Mouse (Mus musculus) E14TG2a.4 (cell line): ENCODE results near the gene Cops4.

Experiments used
- CTCF ChIP-seq: conservative IDR thresholded peaks from 2 replicates; pipeline ENCODE4 v1.5.1; 2014; ENCODE audit warnings: low read length
- NANOG ChIP-seq: IDR thresholded peaks from 2 replicates; pipeline ENCODE4 v1.6.1; 2014; ENCODE audit warnings: borderline replicate concordance, low read length, mixed read lengths
- POU5F1 ChIP-seq: IDR thresholded peaks from 2 replicates; pipeline ENCODE4 v1.6.1; 2014; ENCODE audit warnings: low read length, borderline replicate concordance

GRCm38 (mm10) chr5:100581622-100582434 lies 63.7 kb downstream of the Cops4 start:
- no peak for TF ChIP-seq POU5F1
- no peak for TF ChIP-seq CTCF
- TF ChIP-seq NANOG: no peak
